Mouse (Mus musculus) bone marrow macrophage, adult 2 months (primary cell): Measurements from ENCODE around the gene Ksr1.

Experiments used
- CTCF ChIP-seq: IDR thresholded peaks from 2 replicates; pipeline ENCODE4 v1.5.1; 2012; ENCODE audit warnings: low read depth, mild to moderate bottlenecking, low read length, moderate library complexity
- POLR2A ChIP-seq: IDR thresholded peaks from 2 replicates; pipeline ENCODE4 v1.6.1; 2012; ENCODE audit warnings: mild to moderate bottlenecking, low read depth, low read length, borderline replicate concordance

DNA sequence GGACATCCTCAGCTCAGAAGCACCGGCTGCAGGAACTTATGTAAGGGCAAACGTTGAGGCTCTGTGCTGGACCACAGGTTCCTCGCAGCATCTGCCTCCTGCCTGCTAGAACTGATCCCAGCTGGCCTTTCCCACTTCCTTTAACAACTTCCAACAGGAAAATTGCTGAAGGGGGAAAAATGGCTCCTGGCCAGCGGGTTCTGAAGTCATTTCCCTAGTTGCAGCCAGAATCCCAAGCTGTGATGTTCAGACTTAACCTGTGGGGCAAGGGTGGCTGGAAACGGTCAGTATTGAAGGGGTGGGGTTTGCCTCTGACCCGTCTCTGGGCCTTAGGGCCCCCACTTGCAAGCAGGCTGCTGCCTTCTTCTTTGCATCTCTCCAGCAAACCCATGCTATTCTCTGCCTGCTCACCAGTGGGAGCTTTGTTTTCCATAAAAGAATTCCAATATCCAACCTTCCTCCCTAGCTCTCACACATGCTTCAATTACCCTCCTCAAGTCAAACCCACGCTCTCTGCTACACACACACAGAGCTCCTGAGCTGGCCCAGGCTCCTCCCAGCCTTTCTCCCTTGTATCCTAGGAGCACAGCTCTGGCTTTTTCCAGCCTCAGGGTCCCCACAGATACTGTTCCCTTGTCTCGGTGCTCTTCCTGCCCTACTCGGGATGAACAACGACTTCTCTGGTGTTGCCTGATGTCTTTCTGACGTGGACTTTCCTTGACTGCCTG, 80.6 kb downstream of the Ksr1 start:
- TF ChIP-seq CTCF: no peak
- TF ChIP-seq POLR2A: no peak
